Mouse (Mus musculus): Measurements from ENCODE around the gene Cxcl2.

GRCm38 (mm10) chr5:90857463-90857862 lies 46.2 kb upstream of the Cxcl2 start:
- TF ChIP-seq CTCF (IDR thresholded peaks at IDR 0.05; ENCODE audit: low read depth) (no peak), EP300 (IDR thresholded peaks at IDR 0.05; ENCODE audit: low read depth) (no peak)

Data from liver, embryonic 14.5 days (tissue).